Mouse (Mus musculus): Measurements from ENCODE around the gene Dock4.

Dock4 gene

GRCm38 (mm10) chr12:40634169-40634568 is 188.4 kb downstream of the Dock4 start:
- no peak for DNase-seq (ENCODE audit: extremely low read depth, low read depth, low spot score)

GRCm38 (mm10) chr12:40635991-40636390 is 190.2 kb downstream of the Dock4 start:
- DNase-seq (ENCODE audit: extremely low read depth, low read depth, low spot score), result no peak

GRCm38 (mm10) chr12:40637427-40637826 is 191.7 kb downstream of the Dock4 start:
- no peak for DNase-seq (ENCODE audit: extremely low read depth, low read depth, low spot score)

- DNase-seq (ENCODE audit: extremely low read depth, low read depth, low spot score), result no peak
Observed at GRCm38 (mm10) chr12:40645869-40646268, 200.1 kb downstream of the Dock4 start.

GRCm38 (mm10) chr12:40654312-40654711 is 208.6 kb downstream of the Dock4 start:
- DNase-seq (ENCODE audit: extremely low read depth, low read depth, low spot score), result no peak

- no peak for DNase-seq (ENCODE audit: extremely low read depth, low read depth, low spot score)
Observed at GRCm38 (mm10) chr12:40655861-40656260, 210.1 kb downstream of the Dock4 start.

GRCm38 (mm10) chr12:40656438-40656837 is 210.7 kb downstream of the Dock4 start:
- no peak for DNase-seq (ENCODE audit: extremely low read depth, low read depth, low spot score)

- no peak for DNase-seq (ENCODE audit: extremely low read depth, low read depth, low spot score)
Observed at GRCm38 (mm10) chr12:40657229-40657885, 211.6 kb downstream of the Dock4 start.

- no peak for DNase-seq (ENCODE audit: extremely low read depth, low read depth, low spot score)
Observed at GRCm38 (mm10) chr12:40659689-40660088, 213.9 kb downstream of the Dock4 start.

GRCm38 (mm10) chr12:40669460-40669859 is 223.7 kb downstream of the Dock4 start:
- no peak for DNase-seq (ENCODE audit: extremely low read depth, low read depth, low spot score)

GRCm38 (mm10) chr12:40670766-40671165 is 225.0 kb downstream of the Dock4 start:
- no peak for DNase-seq (ENCODE audit: extremely low read depth, low read depth, low spot score)

GRCm38 (mm10) chr12:40679713-40680112 is 234.0 kb downstream of the Dock4 start:
- DNase-seq (ENCODE audit: extremely low read depth, low read depth, low spot score), result no peak

GRCm38 (mm10) chr12:40680551-40680950 is 234.8 kb downstream of the Dock4 start:
- DNase-seq (ENCODE audit: extremely low read depth, low read depth, low spot score), result no peak

- no peak for DNase-seq (ENCODE audit: extremely low read depth, low read depth, low spot score)
Observed at GRCm38 (mm10) chr12:40691444-40691843, 245.7 kb downstream of the Dock4 start.

- no peak for DNase-seq (ENCODE audit: extremely low read depth, low read depth, low spot score)
Observed at GRCm38 (mm10) chr12:40694082-40694721, 248.4 kb downstream of the Dock4 start.

GRCm38 (mm10) chr12:40698330-40698729 is 252.6 kb downstream of the Dock4 start:
- no peak for DNase-seq (ENCODE audit: extremely low read depth, low read depth, low spot score)

- DNase-seq (ENCODE audit: extremely low read depth, low read depth, low spot score), result no peak
Observed at GRCm38 (mm10) chr12:40702233-40702792, 256.6 kb downstream of the Dock4 start.

- no peak for DNase-seq (ENCODE audit: extremely low read depth, low read depth, low spot score)
Observed at GRCm38 (mm10) chr12:40704296-40704695, 258.5 kb downstream of the Dock4 start.

GRCm38 (mm10) chr12:40707108-40707507 is 261.4 kb downstream of the Dock4 start:
- DNase-seq (ENCODE audit: extremely low read depth, low read depth, low spot score), result no peak

- DNase-seq (ENCODE audit: extremely low read depth, low read depth, low spot score), result no peak
Observed at GRCm38 (mm10) chr12:40709094-40709493, 263.3 kb downstream of the Dock4 start.

- DNase-seq (ENCODE audit: extremely low read depth, low read depth, low spot score), result no peak
Observed at GRCm38 (mm10) chr12:40712235-40712634, 266.5 kb downstream of the Dock4 start.

GRCm38 (mm10) chr12:40714288-40714687 is 268.5 kb downstream of the Dock4 start:
- DNase-seq (ENCODE audit: extremely low read depth, low read depth, low spot score), result no peak

Data from fat pad, adult 2 months (tissue).